Mouse (Mus musculus) lung, embryonic 14.5 days (tissue): ENCODE measurements at regions not wholly inside any gene's neighbourhood (a gene's known extent, or its start where the extent isn't known, plus 50 kb on each side); places are given as distances from the start of the nearest gene placed in this dataset.

Experiments used
- ATAC-seq: fragments of 200-750 bp; cut with Nextera tagmentation; 2 replicates; pipeline ENCODE4 v1.8.0; 2017; ENCODE audit warnings: mild to moderate bottlenecking, moderate TSS enrichment, moderate library complexity; ENCODE audit not compliant: insufficient read depth
- DNase-seq: peaks from one replicate; pipeline ENCODE4 v3.0.0-alpha.2; 2015
- H3K27ac ChIP-seq: fragments of 300-500 bp; sonication (generic); 2 replicates; pipeline ENCODE4 v1.5.1; 2014; ENCODE audit warnings: low read depth, mild to moderate bottlenecking, moderate library complexity
- H3K27me3 ChIP-seq: fragments of 300-500 bp; sonication (generic); 2 replicates; pipeline ENCODE4 v1.6.1; 2014; ENCODE audit warnings: low read length, control low read depth; ENCODE audit not compliant: insufficient read depth
- H3K36me3 ChIP-seq: fragments of 300-500 bp; sonication (generic); 2 replicates; pipeline ENCODE4 v1.6.1; 2014; ENCODE audit warnings: control low read depth; ENCODE audit not compliant: insufficient read depth
- H3K4me1 ChIP-seq: fragments of 300-500 bp; sonication (generic); 2 replicates; pipeline ENCODE4 v1.6.1; 2014; ENCODE audit warnings: antibody characterized with exemption, control low read depth; ENCODE audit not compliant: insufficient read depth
- H3K4me2 ChIP-seq: fragments of 300-500 bp; sonication (generic); 2 replicates; pipeline ENCODE4 v1.6.1; 2014; ENCODE audit warnings: mild to moderate bottlenecking
- H3K4me3 ChIP-seq: fragments of 300-500 bp; sonication (generic); 2 replicates; pipeline ENCODE4 v1.5.1; 2014; ENCODE audit warnings: low read depth, low read length
- H3K9ac ChIP-seq: fragments of 300-500 bp; sonication (generic); 2 replicates; pipeline ENCODE4 v1.6.1; 2014
- H3K9me3 ChIP-seq: fragments of 300-500 bp; sonication (generic); 2 replicates; pipeline ENCODE4 v1.6.1; 2016; ENCODE audit warnings: low read depth, low read length, control low read depth
- CTCF ChIP-seq: IDR thresholded peaks from 2 replicates; pipeline ENCODE4 v1.5.1; 2016; ENCODE audit warnings: antibody characterized with exemption, low read depth
- WGBS: fragments of 180-500 bp; shearing (Covaris S2); extraction: QIAGEN DNeasy Blood & Tissue Kit; methylation state at CpG from one replicate; pipeline ENCODE4 v1.1.7; 2014; 5-methylcytosine and 5-hydroxymethylcytosine counted together

DNA sequence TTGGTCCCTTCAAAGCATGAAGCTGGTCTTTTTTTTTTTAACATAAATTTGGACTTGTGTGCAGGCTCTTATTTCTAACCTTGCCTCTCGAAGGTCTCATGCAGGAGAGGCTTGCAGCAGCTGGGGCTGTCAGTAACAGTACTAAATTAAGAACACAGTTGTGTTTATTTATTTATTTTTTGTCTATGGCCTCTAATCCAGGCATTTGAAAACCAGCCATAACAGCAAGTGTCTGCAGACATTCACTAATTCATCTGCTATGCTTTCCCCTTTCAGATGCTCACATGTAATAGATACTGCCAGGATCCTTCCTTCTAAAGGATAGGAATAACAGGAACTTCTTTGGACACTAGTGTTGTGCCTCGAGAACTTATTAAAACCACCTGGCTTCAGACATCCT lies 172.5 kb downstream of the Rchy1 start:
- Histone ChIP-seq H3K4me2 (no peak overlapping the region), H3K4me3 (no peak overlapping the region), H3K27me3 (no peaks in the 10 kb centered on the region), H3K9me3 (no peaks in the 10 kb centered on the region), H3K36me3 (no peaks in the 10 kb centered on the region), H3K4me1 (no peaks in the 10 kb centered on the region), H3K9ac (no peak overlapping the region), H3K27ac (no peak overlapping the region)
- no peak for ATAC-seq
- no peak for TF ChIP-seq CTCF
- no peak for DNase-seq
- 35% methylated on average over 2 of the region's 2 CpGs for WGBS

DNA sequence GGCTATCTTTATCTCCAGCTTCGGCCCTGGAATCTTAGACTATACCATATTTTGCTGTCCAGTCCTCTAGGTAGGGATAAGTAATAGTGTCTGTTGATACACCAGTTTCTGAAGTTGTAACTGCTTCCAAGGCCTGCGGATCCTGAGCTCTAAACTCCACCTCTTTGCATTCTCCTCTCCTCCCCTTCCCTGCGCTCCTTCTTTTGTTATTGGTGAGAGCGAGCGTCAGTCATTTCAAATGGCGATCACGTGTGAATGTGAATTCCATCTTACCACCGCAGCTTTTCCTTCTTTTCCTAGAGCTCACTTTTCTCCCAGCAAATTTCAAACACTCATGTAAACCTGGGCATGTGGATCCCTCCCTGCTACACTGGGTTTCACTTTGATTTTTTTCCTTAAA lies 178.9 kb downstream of the Rchy1 start:
- Histone ChIP-seq H3K27ac (no peak overlapping the region), H3K9me3 (no peaks in the 10 kb centered on the region), H3K4me3 (no peak overlapping the region), H3K4me1 (no peaks in the 10 kb centered on the region), H3K4me2 (no peak overlapping the region), H3K9ac (no peak overlapping the region), H3K27me3 (no peaks in the 10 kb centered on the region), H3K36me3 (no peaks in the 10 kb centered on the region)
- ATAC-seq (no peak), DNase-seq (no peak)
- no peak for TF ChIP-seq CTCF
- WGBS = 84% methylated on average over 8 of the region's 8 CpGs

DNA sequence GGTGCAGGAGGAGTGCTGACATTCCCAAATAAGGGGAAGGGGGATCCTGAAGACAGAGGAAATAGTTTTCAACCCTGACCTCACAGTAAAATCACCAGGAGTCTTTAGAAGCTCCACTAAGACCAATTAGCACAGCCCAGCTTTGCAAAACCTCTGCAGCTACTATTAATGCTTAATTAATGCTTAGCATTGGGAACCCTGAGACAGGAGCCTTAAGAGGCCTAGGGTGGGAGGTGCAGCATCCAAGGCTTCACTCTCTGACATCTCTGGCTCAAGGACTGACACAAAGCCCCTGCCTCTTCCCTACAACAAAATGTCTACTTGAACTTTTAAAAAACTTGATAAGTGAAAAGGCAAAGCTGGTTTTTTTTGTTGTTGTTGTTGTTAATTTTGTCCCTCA lies 185.9 kb downstream of the Rchy1 start:
- Histone ChIP-seq H3K9me3 (no peaks in the 10 kb centered on the region), H3K4me1 (no peaks in the 10 kb centered on the region), H3K36me3 (no peaks in the 10 kb centered on the region), H3K27ac (no peak overlapping the region), H3K4me3 (no peak overlapping the region), H3K9ac (no peak overlapping the region), H3K4me2 (no peak overlapping the region), H3K27me3 (no peaks in the 10 kb centered on the region)
- TF ChIP-seq CTCF = no peak
- ATAC-seq (no peak), DNase-seq (no peak)

DNA sequence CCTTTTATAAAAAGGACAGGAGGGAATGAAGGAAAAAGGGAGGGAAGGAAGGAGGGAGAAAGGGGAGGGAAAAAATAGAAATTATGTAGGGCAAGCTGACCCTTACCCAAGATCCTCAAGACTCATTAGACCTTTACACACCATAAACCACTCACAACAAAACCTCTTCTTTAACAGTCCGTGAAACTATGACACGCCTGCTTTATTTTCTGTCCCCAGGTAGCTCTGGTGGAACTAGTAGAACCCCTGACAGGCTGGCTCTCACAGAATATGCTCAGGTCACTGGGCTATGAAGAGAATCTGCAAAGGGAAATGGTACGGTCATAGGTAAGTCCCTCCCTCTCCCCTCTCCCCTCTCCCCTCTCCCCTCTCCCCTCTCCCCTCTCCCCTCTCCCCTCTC lies 188.8 kb downstream of the Rchy1 start:
- H3K4me2 ChIP-seq = no peak overlapping the region
- no peaks in the 10 kb centered on the region for H3K9me3 ChIP-seq
- ATAC-seq = no peak
- H3K9ac ChIP-seq = no peak overlapping the region
- no peak overlapping the region for H3K27ac ChIP-seq
- no peaks in the 10 kb centered on the region for H3K36me3 ChIP-seq
- H3K27me3 ChIP-seq = no peaks in the 10 kb centered on the region
- no peak overlapping the region for H3K4me3 ChIP-seq
- DNase-seq = no peak
- H3K4me1 ChIP-seq = no peaks in the 10 kb centered on the region
- WGBS = 87% methylated on average over 3 of the region's 3 CpGs
- TF ChIP-seq CTCF = no peak

DNA sequence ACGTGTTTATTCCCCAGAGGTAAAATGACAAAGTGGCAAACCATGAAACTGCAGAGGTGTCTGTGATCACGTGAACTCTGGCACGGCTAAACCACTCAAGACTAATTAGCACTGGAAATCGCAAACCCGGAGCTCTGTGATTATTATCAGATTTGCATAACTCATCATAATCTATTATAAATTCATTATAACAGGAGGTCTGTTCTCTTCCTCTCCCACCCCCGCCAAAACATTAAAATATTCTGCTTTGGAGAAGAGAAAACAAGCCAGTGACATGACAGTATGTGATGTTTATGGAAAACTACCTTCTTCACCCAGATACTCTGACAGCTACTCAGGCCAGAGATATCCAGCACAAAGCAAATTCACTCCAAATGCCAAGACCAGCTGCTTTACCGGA lies 195.0 kb downstream of the Rchy1 start:
- Histone ChIP-seq H3K4me3 (no peak overlapping the region), H3K4me2 (no peak overlapping the region), H3K9ac (no peak overlapping the region), H3K9me3 (no peaks in the 10 kb centered on the region), H3K4me1 (no peaks in the 10 kb centered on the region), H3K27me3 (0 out of 2 replicates have a peak, but pooled peaks cover 3% of the 10 kb centered on the region), H3K36me3 (no peaks in the 10 kb centered on the region), H3K27ac (no peak overlapping the region)
- 50% methylated on average over 7 of the region's 7 CpGs for WGBS
- DNase-seq = no peak
- ATAC-seq = no peak
- TF ChIP-seq CTCF = no peak

DNA sequence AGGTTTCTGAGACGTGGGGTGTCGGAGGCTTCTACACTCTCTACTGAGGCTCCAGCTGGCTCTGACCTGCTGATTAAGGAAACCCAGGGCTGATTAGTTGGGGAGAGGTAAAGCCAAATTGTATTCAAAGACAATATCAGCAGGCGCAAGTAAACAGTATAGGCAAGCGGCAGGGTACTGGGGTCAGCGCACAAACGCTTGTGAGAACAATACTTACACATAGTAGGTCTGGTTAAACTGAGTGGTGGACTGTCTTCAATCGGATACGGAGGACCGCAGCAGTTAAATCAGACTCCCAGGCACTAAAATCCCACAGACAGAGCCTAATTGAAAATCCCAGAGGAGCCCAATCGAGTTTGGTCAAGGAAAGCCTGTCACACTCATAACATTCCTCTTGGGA lies 195.8 kb downstream of the Rchy1 start:
- H3K4me1 ChIP-seq = no peaks in the 10 kb centered on the region
- no peaks in the 10 kb centered on the region for H3K9me3 ChIP-seq
- no peak for TF ChIP-seq CTCF
- no peak overlapping the region for H3K4me3 ChIP-seq
- H3K27ac ChIP-seq = no peak overlapping the region
- no peak overlapping the region for H3K4me2 ChIP-seq
- H3K9ac ChIP-seq = no peak overlapping the region
- 46% methylated on average over 10 of the region's 10 CpGs for WGBS
- DNase-seq (no peak), ATAC-seq (no peak)
- H3K36me3 ChIP-seq = no peaks in the 10 kb centered on the region
- 0 out of 2 replicates have a peak, but pooled peaks cover 3% of the 10 kb centered on the region for H3K27me3 ChIP-seq

DNA sequence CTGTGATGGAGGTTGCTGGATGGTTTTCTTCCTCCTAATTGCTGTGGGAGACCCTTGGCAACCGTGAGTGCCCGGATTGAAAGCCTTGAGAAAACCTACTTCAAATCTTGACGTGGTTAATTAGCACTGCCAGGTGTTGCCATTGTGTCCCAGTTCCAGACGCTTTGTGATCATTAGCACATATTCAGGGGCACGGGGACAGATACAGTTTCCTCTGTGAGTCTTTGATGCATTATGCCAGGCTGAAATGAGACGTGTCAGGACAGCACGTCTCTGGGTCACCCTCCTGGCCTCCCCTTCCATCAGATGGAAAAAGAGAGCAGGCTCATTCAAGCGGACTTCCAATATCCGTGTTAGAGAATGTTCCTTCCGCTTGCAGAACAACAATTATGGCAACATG lies 198.2 kb downstream of the Rchy1 start:
- ATAC-seq = no peak
- Histone ChIP-seq H3K27ac (no peak overlapping the region), H3K9ac (no peak overlapping the region), H3K9me3 (no peaks in the 10 kb centered on the region), H3K4me1 (no peaks in the 10 kb centered on the region), H3K4me3 (no peak overlapping the region), H3K27me3 (0 out of 2 replicates have a peak, but pooled peaks cover 3% of the 10 kb centered on the region), H3K4me2 (no peak overlapping the region), H3K36me3 (no peaks in the 10 kb centered on the region)
- TF ChIP-seq CTCF = no peak
- DNase-seq = no peak
- 53% methylated on average over 10 of the region's 10 CpGs for WGBS

DNA sequence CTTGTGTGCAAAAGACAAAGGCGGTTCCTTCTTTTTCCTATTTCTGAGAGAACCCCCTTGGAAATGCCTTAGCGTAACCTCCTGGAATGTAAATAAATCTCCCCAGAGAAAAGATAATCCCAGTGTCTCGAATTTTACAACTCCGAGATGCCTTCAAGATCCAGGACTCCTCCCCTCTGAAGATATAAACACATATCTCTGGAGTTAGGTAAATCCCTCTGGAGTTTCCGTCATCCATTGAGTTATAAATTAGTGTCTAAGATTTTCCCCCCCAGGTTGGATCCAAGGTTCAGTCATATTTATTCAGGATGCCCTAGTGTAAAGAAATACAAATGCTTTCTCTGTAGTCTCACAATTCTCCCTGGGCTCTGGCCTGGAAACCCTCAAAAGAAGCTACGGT lies 200.3 kb downstream of the Rchy1 start:
- no peak for DNase-seq
- H3K9ac ChIP-seq = no peak overlapping the region
- no peak for ATAC-seq
- no peak overlapping the region for H3K4me3 ChIP-seq
- 37% methylated on average over 6 of the region's 6 CpGs for WGBS
- H3K4me1 ChIP-seq = no peaks in the 10 kb centered on the region
- no peak overlapping the region for H3K4me2 ChIP-seq
- H3K36me3 ChIP-seq = no peaks in the 10 kb centered on the region
- no peak overlapping the region for H3K27ac ChIP-seq
- H3K27me3 ChIP-seq = 0 out of 2 replicates have a peak, but pooled peaks cover 3% of the 10 kb centered on the region
- TF ChIP-seq CTCF = no peak
- no peaks in the 10 kb centered on the region for H3K9me3 ChIP-seq
